Comparison of ENCODE assay signal across 8 mouse cellular contexts in the genomic region with DNA sequence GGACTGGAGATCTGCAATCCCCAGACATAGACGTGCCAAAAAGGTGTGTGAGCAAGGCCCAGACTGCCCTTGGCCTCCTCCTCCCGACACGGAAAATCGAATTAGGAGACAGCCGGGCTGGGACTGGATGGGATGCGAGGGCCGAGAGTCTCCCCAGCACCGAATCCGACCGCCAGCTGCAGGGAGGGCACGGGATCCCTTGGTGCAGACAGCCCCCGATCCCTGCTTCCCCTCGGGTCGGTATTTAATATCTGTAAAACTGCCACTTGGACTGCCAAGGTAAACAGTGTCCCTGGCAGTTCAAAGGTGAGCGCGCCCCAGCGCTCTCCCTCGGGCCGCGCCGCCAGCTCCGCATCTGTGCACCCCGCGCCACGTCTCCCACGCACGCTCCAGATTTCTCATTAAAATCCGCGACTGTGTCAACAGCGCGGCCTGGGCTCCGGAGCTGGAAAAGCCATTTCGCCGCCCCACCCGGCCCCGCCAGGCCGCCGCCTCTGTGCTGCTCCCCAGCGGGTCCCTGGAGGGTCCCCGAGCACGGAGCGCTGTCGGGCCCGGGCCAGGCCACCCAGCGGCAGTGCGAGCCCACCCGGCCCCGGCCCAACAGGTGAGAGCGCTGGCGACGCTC. TPM values are rescaled to one million over a fixed set of nuclear protein-coding genes. Genes with fewer than 3 reads are reported as not detected.
DNase-seq lines count a peak whose midpoint lies in the region; ATAC-seq and TF ChIP-seq lines count a peak whose summit lies in the region.

No protein-coding gene starts in this region.

- no peak for TF ChIP-seq CTCF in ES-Bruce4 (IDR thresholded peaks at IDR 0.05; ENCODE audit: low read depth, low read length)

- DNase-seq in gastrocnemius, postnatal 10 days: peak; percentile 14
- no peak for DNase-seq in gastrocnemius, postnatal 25 days
- peak; percentile 48 for DNase-seq in hindbrain, embryonic 11.5 days (ENCODE audit: low spot score)
- DNase-seq in liver, embryonic 13.5 days: no peak
- DNase-seq in thymus, postnatal 14 days: no peak

- peak overlapping the region; percentile 76 for H3K4me2 ChIP-seq in hindbrain, embryonic 11.5 days (replicated peaks; ENCODE audit: low read depth, low read length)
- H3K4me2 ChIP-seq in liver, embryonic 13.5 days: peak overlapping the region; percentile 45
- peak overlapping the region; percentile 70 for H3K4me2 ChIP-seq in stomach, embryonic 16.5 days (ENCODE audit: low read depth, low read length)

- no peak for TF ChIP-seq EP300 in ES-Bruce4 (IDR thresholded peaks at IDR 0.05; ENCODE audit: insufficient read depth, low read depth, low read length)

- no peak overlapping the region for H3K27ac ChIP-seq in ES-Bruce4 (ENCODE audit: insufficient read depth, low read length)
- no peak overlapping the region for H3K27ac ChIP-seq in hindbrain, embryonic 11.5 days (ENCODE audit: low read depth, low read length)
- H3K27ac ChIP-seq in liver, embryonic 13.5 days: no peak overlapping the region
- no peak overlapping the region for H3K27ac ChIP-seq in stomach, embryonic 16.5 days (ENCODE audit: low read length)

- WGBS in hindbrain, embryonic 11.5 days: 1% methylated on average over 51 of the region's 51 CpGs
- 2% methylated on average over 51 of the region's 51 CpGs for WGBS in liver, embryonic 13.5 days (ENCODE audit: insufficient replicate concordance)
- WGBS in stomach, embryonic 16.5 days: 1% methylated on average over 51 of the region's 51 CpGs

- no peaks in the 10 kb centered on the region for H3K4me1 ChIP-seq in ES-Bruce4 (ENCODE audit: control insufficient read depth, insufficient read depth, low read length)
- no peaks in the 10 kb centered on the region for H3K4me1 ChIP-seq in hindbrain, embryonic 11.5 days (replicated peaks; ENCODE audit: control insufficient read depth, insufficient read depth, low read length)
- H3K4me1 ChIP-seq in liver, embryonic 13.5 days (replicated peaks): no peaks in the 10 kb centered on the region
- no peaks in the 10 kb centered on the region; the same call in 1 of the 2 replicates for H3K4me1 ChIP-seq in stomach, embryonic 16.5 days (ENCODE audit: control insufficient read depth, insufficient read depth, low read length)

- no peaks in the 10 kb centered on the region for H3K36me3 ChIP-seq in ES-Bruce4 (ENCODE audit: control insufficient read depth, insufficient read depth, low read length, poor library complexity, severe bottlenecking)
- H3K36me3 ChIP-seq in hindbrain, embryonic 11.5 days (ENCODE audit: control insufficient read depth, insufficient read depth, low read length): no peaks in the 10 kb centered on the region
- no peaks in the 10 kb centered on the region for H3K36me3 ChIP-seq in liver, embryonic 13.5 days
- no peaks in the 10 kb centered on the region for H3K36me3 ChIP-seq in stomach, embryonic 16.5 days (ENCODE audit: control insufficient read depth, insufficient read depth, low read length)

- H3K27me3 ChIP-seq in ES-Bruce4 (ENCODE audit: control insufficient read depth, insufficient read depth, low read length, poor library complexity, severe bottlenecking): peaks cover 18% of the 10 kb centered on the region
- peaks cover 33% of the 10 kb centered on the region for H3K27me3 ChIP-seq in hindbrain, embryonic 11.5 days (ENCODE audit: control insufficient read depth, insufficient read depth, low read length)
- H3K27me3 ChIP-seq in liver, embryonic 13.5 days: peaks cover 74% of the 10 kb centered on the region
- H3K27me3 ChIP-seq in stomach, embryonic 16.5 days (ENCODE audit: control insufficient read depth, insufficient read depth, low read length): peaks cover 25% of the 10 kb centered on the region

- H3K9me3 ChIP-seq in ES-Bruce4 (replicated peaks; ENCODE audit: control insufficient read depth, insufficient read depth, low read length, poor library complexity, severe bottlenecking): no peaks in the 10 kb centered on the region
- no peaks in the 10 kb centered on the region for H3K9me3 ChIP-seq in hindbrain, embryonic 11.5 days (ENCODE audit: control insufficient read depth, low read length)
- H3K9me3 ChIP-seq in liver, embryonic 13.5 days (replicated peaks): no peaks in the 10 kb centered on the region
- 0 out of 2 replicates have a peak, but pooled peaks cover 1% of the 10 kb centered on the region for H3K9me3 ChIP-seq in stomach, embryonic 16.5 days (replicated peaks; ENCODE audit: control insufficient read depth, low read length)

- peak overlapping the region; percentile 41 for H3K9ac ChIP-seq in ES-Bruce4 (ENCODE audit: low read depth, poor library complexity, severe bottlenecking)
- H3K9ac ChIP-seq in hindbrain, embryonic 11.5 days (ENCODE audit: low read depth, low read length): peak overlapping the region; percentile 31
- H3K9ac ChIP-seq in liver, embryonic 13.5 days: no peak overlapping the region
- H3K9ac ChIP-seq in stomach, embryonic 16.5 days (ENCODE audit: low read length): peak overlapping the region; percentile 63

- ATAC-seq in hindbrain, embryonic 11.5 days (ENCODE audit: low FRiP score): peak; percentile 47
- ATAC-seq in liver, embryonic 13.5 days (ENCODE audit: low read depth): no peak
- ATAC-seq in stomach, embryonic 16.5 days (ENCODE audit: insufficient read depth, low FRiP score): peak; percentile 63; the same call in 1 of the 2 replicates
- ATAC-seq in monocyte, adult 5-6 weeks (replicated peaks; ENCODE audit: insufficient number of reproducible peaks, low FRiP score, low TSS enrichment, poor library complexity, severe bottlenecking): no peak

- peak overlapping the region; percentile 53 for H3K4me3 ChIP-seq in ES-Bruce4 (ENCODE audit: low read depth, low read length)
- H3K4me3 ChIP-seq in hindbrain, embryonic 11.5 days (ENCODE audit: low read depth, low read length): peak overlapping the region; percentile 36
- H3K4me3 ChIP-seq in liver, embryonic 13.5 days (replicated peaks): peak overlapping the region; percentile 18; the same call in 1 of the 2 replicates
- H3K4me3 ChIP-seq in stomach, embryonic 16.5 days (replicated peaks; ENCODE audit: low read length): peak overlapping the region; percentile 44

- TF ChIP-seq POLR2A in ES-Bruce4 (IDR thresholded peaks at IDR 0.05; ENCODE audit: insufficient read depth, low read length): no peak

RNA-seq across cellular contexts. Expression of gene Gm12830, which starts 21.7 kb away (rescaled TPM):
- not detected for total RNA-seq in gastrocnemius, postnatal 10 days (2021)
- not detected for total RNA-seq in gastrocnemius, postnatal 25 days (2021)
- polyA plus RNA-seq in ES-Bruce4 (2011; ENCODE audit: insufficient read depth, insufficient read length, low read depth, missing spikeins): not detected in 2 replicates
- not detected in 2 replicates for polyA plus RNA-seq in hindbrain, embryonic 11.5 days (2014; fragmentation: Nextera tagmentation; extraction: Ambion mirVana)
- not detected in 2 replicates for polyA plus RNA-seq in liver, embryonic 13.5 days (2015; fragmentation: Nextera tagmentation; extraction: Ambion mirVana)
- not detected in 2 replicates for polyA plus RNA-seq in stomach, embryonic 16.5 days (2015; fragmentation: Nextera tagmentation; extraction: Ambion mirVana)
- total RNA-seq in monocyte, adult 5-6 weeks (2017): not detected in 3 replicates

Comparison
In these comparisons a context has a peak if more than half of its experiments do, and no peak if none do; other contexts are left out.
1. DNase-seq: peak in gastrocnemius, postnatal 10 days (single experiment) and hindbrain, embryonic 11.5 days (single experiment); none in gastrocnemius, postnatal 25 days (single experiment), liver, embryonic 13.5 days (single experiment) and thymus, postnatal 14 days (single experiment).
2. ATAC-seq: peak in hindbrain, embryonic 11.5 days (single experiment) and stomach, embryonic 16.5 days (single experiment); none in liver, embryonic 13.5 days (single experiment) and monocyte, adult 5-6 weeks (single experiment).
3. Peak in every context shown above with its lines, with median percentiles within 50 percentile points of each other: H3K4me3 ChIP-seq and H3K4me2 ChIP-seq.